ENCODE assay signal across 11 mouse cellular contexts in genomic region chr4:102256170-102256960, GRCm38 (mm10).
DNase-seq lines count a peak whose midpoint lies in the region; ATAC-seq and TF ChIP-seq lines count a peak whose summit lies in the region.
"Had no signal": no experiment of that assay in that cellular context is flagged by ENCODE, and none has a peak within 500 bp of the region (broad histone marks: within the 10 kb centered on the region; RNA-seq: fewer than 3 reads in every experiment).

No protein-coding gene starts in this region.

- TF ChIP-seq CTCF in brain, embryonic 14.5 days (IDR thresholded peaks at IDR 0.05; ENCODE audit: borderline replicate concordance, extremely low read depth, insufficient read depth, insufficient read length) = no peak
- TF ChIP-seq CTCF in forebrain, postnatal 0 days (IDR thresholded peaks at IDR 0.05; ENCODE audit: low read depth) = no peak

- peak overlapping the region; percentile 55 for H3K9ac ChIP-seq in heart, embryonic 15.5 days
- 0 out of 2 replicates have a peak overlapping the region, but pooled peaks have one; percentile 19 for H3K9ac ChIP-seq in forebrain, postnatal 0 days
- no peak overlapping the region for H3K9ac ChIP-seq in midbrain, embryonic 15.5 days
- H3K9ac ChIP-seq in kidney, embryonic 14.5 days (ENCODE audit: low read depth, low read length) = no peak overlapping the region
- H3K9ac ChIP-seq: kidney, embryonic 15.5 days; liver, embryonic 15.5 days had no signal

- DNase-seq in heart, adult 18-20 months = no peak
- peak; percentile 48 for DNase-seq in brain, embryonic 14.5 days (ENCODE audit: low read depth)
- DNase-seq in forebrain, postnatal 0 days = peak; percentile 39
- no peak for DNase-seq in spleen, postnatal 4 days (ENCODE audit: low spot score in 2 of 2)
- no peak for DNase-seq in right cerebral cortex, postnatal 4 days

- no peak for TF ChIP-seq POLR2A in brain, embryonic 14.5 days (IDR thresholded peaks at IDR 0.05; ENCODE audit: borderline replicate concordance, extremely low read depth, insufficient read depth, insufficient read length, poor library complexity, severe bottlenecking)

- WGBS in heart, embryonic 15.5 days = 36% methylated on average over 6 of the region's 6 CpGs
- WGBS in forebrain, postnatal 0 days = 54% methylated on average over 6 of the region's 6 CpGs
- 55% methylated on average over 6 of the region's 6 CpGs for WGBS in midbrain, embryonic 15.5 days
- 87% methylated on average over 6 of the region's 6 CpGs for WGBS in kidney, embryonic 14.5 days

- H3K27me3 ChIP-seq in heart, embryonic 15.5 days = no peaks in the 10 kb centered on the region
- H3K27me3 ChIP-seq in forebrain, postnatal 0 days (ENCODE audit: insufficient read depth, low read length) = no peaks in the 10 kb centered on the region
- no peaks in the 10 kb centered on the region for H3K27me3 ChIP-seq in midbrain, embryonic 15.5 days (replicated peaks)
- no peaks in the 10 kb centered on the region for H3K27me3 ChIP-seq in kidney, embryonic 14.5 days (ENCODE audit: control insufficient read depth, insufficient read depth, low read length)
- H3K27me3 ChIP-seq: kidney, embryonic 15.5 days; liver, embryonic 15.5 days had no signal

- H3K36me3 ChIP-seq in heart, embryonic 15.5 days = no peaks in the 10 kb centered on the region
- no peaks in the 10 kb centered on the region for H3K36me3 ChIP-seq in forebrain, postnatal 0 days (ENCODE audit: insufficient read depth)
- H3K36me3 ChIP-seq in midbrain, embryonic 15.5 days (replicated peaks) = no peaks in the 10 kb centered on the region
- no peaks in the 10 kb centered on the region for H3K36me3 ChIP-seq in kidney, embryonic 14.5 days (ENCODE audit: control insufficient read depth, insufficient read depth, low read length)
- H3K36me3 ChIP-seq: kidney, embryonic 15.5 days; liver, embryonic 15.5 days had no signal

- H3K27ac ChIP-seq in heart, embryonic 15.5 days = peak overlapping the region; percentile 87
- no peak overlapping the region for H3K27ac ChIP-seq in forebrain, postnatal 0 days (ENCODE audit: low read depth, low read length)
- no peak overlapping the region for H3K27ac ChIP-seq in midbrain, embryonic 15.5 days
- no peak overlapping the region for H3K27ac ChIP-seq in kidney, embryonic 14.5 days (ENCODE audit: low read depth, low read length)
- H3K27ac ChIP-seq: liver, embryonic 15.5 days; stomach, postnatal 0 days had no signal

- H3K9me3 ChIP-seq in heart, embryonic 15.5 days (replicated peaks) = no peaks in the 10 kb centered on the region
- H3K9me3 ChIP-seq in forebrain, postnatal 0 days (ENCODE audit: low read length) = no peaks in the 10 kb centered on the region
- no peaks in the 10 kb centered on the region for H3K9me3 ChIP-seq in midbrain, embryonic 15.5 days
- H3K9me3 ChIP-seq in kidney, embryonic 14.5 days (ENCODE audit: control insufficient read depth, low read length) = no peaks in the 10 kb centered on the region
- H3K9me3 ChIP-seq: kidney, embryonic 15.5 days; liver, embryonic 15.5 days had no signal

- H3K4me2 ChIP-seq in heart, embryonic 15.5 days = peak overlapping the region; percentile 59
- H3K4me2 ChIP-seq in forebrain, postnatal 0 days (ENCODE audit: low read depth) = peak overlapping the region; percentile 60
- peak overlapping the region; percentile 75 for H3K4me2 ChIP-seq in midbrain, embryonic 15.5 days
- H3K4me2 ChIP-seq in kidney, embryonic 14.5 days (replicated peaks; ENCODE audit: low read depth, low read length) = no peak overlapping the region
- H3K4me2 ChIP-seq: liver, embryonic 15.5 days had no signal

- no peak for ATAC-seq in heart, embryonic 15.5 days (replicated peaks; ENCODE audit: insufficient number of reproducible peaks, insufficient read depth, low FRiP score, low read depth)
- peak; percentile 71 for ATAC-seq in forebrain, postnatal 0 days
- ATAC-seq in midbrain, embryonic 15.5 days (replicated peaks) = no peak
- ATAC-seq in kidney, embryonic 14.5 days (ENCODE audit: low FRiP score, low TSS enrichment) = no peak

- peaks cover 6% of the 10 kb centered on the region; the same call in 1 of the 2 replicates for H3K4me1 ChIP-seq in heart, embryonic 15.5 days (replicated peaks)
- H3K4me1 ChIP-seq in forebrain, postnatal 0 days (ENCODE audit: insufficient read depth) = peaks cover 3% of the 10 kb centered on the region; the same call in 1 of the 2 replicates
- H3K4me1 ChIP-seq in midbrain, embryonic 15.5 days = peaks cover 17% of the 10 kb centered on the region
- H3K4me1 ChIP-seq in kidney, embryonic 14.5 days (ENCODE audit: control insufficient read depth, insufficient read depth, low read length) = 0 out of 2 replicates have a peak, but pooled peaks cover 4% of the 10 kb centered on the region
- H3K4me1 ChIP-seq: liver, embryonic 15.5 days had no signal

- H3K4me3 ChIP-seq in heart, embryonic 15.5 days = peak overlapping the region; percentile 52
- peak overlapping the region; percentile 45 for H3K4me3 ChIP-seq in forebrain, postnatal 0 days (ENCODE audit: low read depth, low read length)
- peak overlapping the region; percentile 49 for H3K4me3 ChIP-seq in midbrain, embryonic 15.5 days
- no peak overlapping the region for H3K4me3 ChIP-seq in kidney, embryonic 14.5 days (ENCODE audit: low read length)
- H3K4me3 ChIP-seq: kidney, embryonic 15.5 days; liver, embryonic 15.5 days had no signal

Comparison
In these comparisons a context has a peak if more than half of its experiments do, and no peak if none do; other contexts are left out.
1. H3K9ac ChIP-seq: peak in heart, embryonic 15.5 days (single experiment) and forebrain, postnatal 0 days (single experiment); none in midbrain, embryonic 15.5 days (single experiment) and kidney, embryonic 14.5 days (single experiment).
2. DNase-seq: peak in brain, embryonic 14.5 days (single experiment) and forebrain, postnatal 0 days (single experiment); none in heart, adult 18-20 months (0 of 2), spleen, postnatal 4 days (0 of 2) and right cerebral cortex, postnatal 4 days (single experiment).